Mouse (Mus musculus): ENCODE data around the gene Ppfibp2.
A peak's percentile ranks its signal among the peaks of the same experiment; 100 is the strongest.

DNA sequence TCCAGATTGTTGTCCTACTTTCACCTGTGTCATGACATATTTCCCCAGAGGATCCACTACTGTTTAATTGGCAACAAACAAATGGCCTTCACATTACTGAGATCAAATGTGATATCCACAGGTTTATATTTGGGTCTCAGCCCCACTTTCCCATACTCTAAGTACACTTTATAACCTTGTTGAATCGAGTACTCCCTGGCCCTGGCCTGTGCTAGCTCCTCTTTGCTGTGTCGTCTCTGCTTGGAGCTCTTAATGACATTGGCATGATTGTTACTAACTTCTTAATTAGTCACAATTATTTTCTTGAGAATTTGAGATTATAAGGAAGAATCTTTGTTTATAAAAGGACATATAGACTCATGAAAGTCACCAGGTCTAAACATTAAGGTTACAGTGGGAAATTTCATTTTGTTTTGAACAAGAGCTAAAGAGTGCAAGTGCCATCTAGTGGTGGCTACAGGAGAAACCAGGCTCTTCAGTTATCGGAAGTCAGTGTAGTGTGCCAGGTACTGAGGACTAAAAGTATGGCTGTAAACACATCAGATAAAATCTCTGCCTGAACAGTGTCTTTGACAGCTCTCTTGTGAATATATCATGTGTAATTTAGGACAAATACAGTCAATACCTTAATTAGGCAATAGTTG is 193.1 kb downstream of the Ppfibp2 start:
- TF ChIP-seq CTCF (IDR thresholded peaks at IDR 0.05; ENCODE audit: low read depth) (peak; percentile 65), EP300 (IDR thresholded peaks at IDR 0.05; ENCODE audit: low read depth) (no peak)
